Mouse (Mus musculus) neural tube, embryonic 11.5 days (tissue): Measurements from ENCODE around the gene Smc6. TPM values are rescaled to one million over a fixed set of nuclear protein-coding genes. Genes with fewer than 3 reads are reported as not detected.

ENCODE experiments used
- ATAC-seq: fragments of 200-750 bp; cut with Nextera tagmentation; 2 replicates; pipeline ENCODE4 v1.8.0; 2017; ENCODE audit warnings: moderate number of reproducible peaks, mild to moderate bottlenecking, moderate TSS enrichment, moderate library complexity; ENCODE audit not compliant: insufficient read depth, low FRiP score, low TSS enrichment
- DNase-seq: peaks from one replicate; pipeline ENCODE4 v3.0.0-alpha.2; 2015; ENCODE audit warnings: low spot score
- H3K27ac ChIP-seq: fragments of 300-500 bp; sonication (generic); 2 replicates; pipeline ENCODE4 v1.5.1; 2014; ENCODE audit warnings: low read depth, mild to moderate bottlenecking, low read length
- H3K27me3 ChIP-seq: fragments of 300-500 bp; sonication (generic); 2 replicates; pipeline ENCODE4 v1.6.1; 2014; ENCODE audit warnings: mild to moderate bottlenecking, low read length, mixed read lengths; ENCODE audit not compliant: control insufficient read depth, insufficient read depth
- H3K36me3 ChIP-seq: fragments of 300-500 bp; sonication (generic); 2 replicates; pipeline ENCODE4 v1.6.1; 2014; ENCODE audit warnings: mild to moderate bottlenecking, low read length, moderate library complexity, mixed read lengths; ENCODE audit not compliant: control insufficient read depth, insufficient read depth
- H3K4me1 ChIP-seq: fragments of 300-500 bp; sonication (generic); 2 replicates; pipeline ENCODE4 v1.6.1; 2014; ENCODE audit warnings: low read length, mixed read lengths; ENCODE audit not compliant: control insufficient read depth, insufficient read depth
- H3K4me2 ChIP-seq: fragments of 300-500 bp; sonication (generic); 2 replicates; pipeline ENCODE4 v1.6.1; 2014; ENCODE audit warnings: low read depth, mild to moderate bottlenecking, moderate library complexity
- H3K4me3 ChIP-seq: fragments of 300-500 bp; sonication (generic); 2 replicates; pipeline ENCODE4 v1.5.1; 2014; ENCODE audit warnings: low read depth, low read length
- H3K9ac ChIP-seq: fragments of 300-500 bp; sonication (generic); 2 replicates; pipeline ENCODE4 v1.6.1; 2014; ENCODE audit warnings: mild to moderate bottlenecking, low read length
- H3K9me3 ChIP-seq: fragments of 300-500 bp; sonication (generic); 2 replicates; pipeline ENCODE4 v1.6.1; 2016; ENCODE audit warnings: low read length; ENCODE audit not compliant: control insufficient read depth
- WGBS: fragments of 180-500 bp; shearing (Covaris S2); extraction: QIAGEN DNeasy Blood & Tissue Kit; methylation state at CpG from one replicate; pipeline ENCODE4 v1.1.7; 2014; 5-methylcytosine and 5-hydroxymethylcytosine counted together
- polyA plus RNA-seq: library from polyadenylated mRNA; unstranded; fragments of >200 nt; fragmentation: Nextera tagmentation; extraction: Ambion mirVana; gene quantifications from 2 replicates; pipeline ENCODE4 v1.2.1, GENCODE M21; 2014

Gene Smc6
- polyA plus RNA-seq, 1 experiment from 2014 or later: 104 TPM

DNA sequence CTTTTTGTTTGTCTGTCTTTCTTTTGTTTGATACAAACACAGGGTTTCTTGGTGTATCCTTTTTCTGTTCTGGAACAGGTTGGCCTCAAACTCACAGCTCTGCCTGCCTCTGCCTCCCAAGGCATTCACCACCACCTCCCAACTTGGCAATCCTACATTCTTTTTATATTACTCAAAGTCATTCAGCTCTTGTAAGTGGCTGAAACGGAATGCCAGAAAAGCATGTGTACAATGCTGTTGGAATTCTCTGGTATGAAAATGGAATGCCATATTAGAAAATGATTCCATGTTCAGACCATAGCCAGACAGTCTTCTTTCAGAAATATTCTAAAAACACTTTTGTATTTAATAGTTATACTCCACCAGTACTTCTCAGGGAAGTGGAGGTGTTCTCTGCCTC lies 7.5 kb downstream of the Smc6 start:
- 93% methylated on average over 1 of the region's 1 CpGs for WGBS
- Histone ChIP-seq H3K36me3 (peaks cover 2% of the 10 kb centered on the region; the same call in 1 of the 2 replicates), H3K9me3 (no peaks in the 10 kb centered on the region), H3K4me3 (no peak overlapping the region), H3K9ac (no peak overlapping the region), H3K27me3 (no peaks in the 10 kb centered on the region), H3K27ac (no peak overlapping the region), H3K4me1 (peaks cover 2% of the 10 kb centered on the region; the same call in 1 of the 2 replicates), H3K4me2 (no peak overlapping the region)
- no peak for ATAC-seq
- DNase-seq: no peak

GRCm38 (mm10) chr12:11276632-11277031 lies 10.9 kb downstream of the Smc6 start:
- Histone ChIP-seq H3K36me3 (peaks cover 5% of the 10 kb centered on the region; the same call in 1 of the 2 replicates), H3K4me3 (no peak overlapping the region), H3K27me3 (no peaks in the 10 kb centered on the region), H3K27ac (no peak overlapping the region), H3K9me3 (no peaks in the 10 kb centered on the region), H3K4me2 (no peak overlapping the region), H3K9ac (no peak overlapping the region), H3K4me1 (no peaks in the 10 kb centered on the region)
- ATAC-seq (no peak), DNase-seq (no peak)
- WGBS: 91% methylated on average over 2 of the region's 2 CpGs

- no peak overlapping the region for H3K4me3 ChIP-seq
- no peak overlapping the region for H3K4me2 ChIP-seq
- DNase-seq (no peak), ATAC-seq (no peak)
- no peaks in the 10 kb centered on the region for H3K4me1 ChIP-seq
- H3K27ac ChIP-seq: no peak overlapping the region
- WGBS: 95% methylated on average over 6 of the region's 6 CpGs
- no peaks in the 10 kb centered on the region for H3K9me3 ChIP-seq
- H3K36me3 ChIP-seq: peaks cover 7% of the 10 kb centered on the region; the same call in 1 of the 2 replicates
- no peak overlapping the region for H3K9ac ChIP-seq
- H3K27me3 ChIP-seq: no peaks in the 10 kb centered on the region
Observed at GRCm38 (mm10) chr12:11277207-11277606, 11.5 kb downstream of the Smc6 start.

GRCm38 (mm10) chr12:11279886-11280285 lies 14.2 kb downstream of the Smc6 start:
- H3K36me3 ChIP-seq: 0 out of 2 replicates have a peak, but pooled peaks cover 5% of the 10 kb centered on the region
- H3K9ac ChIP-seq: no peak overlapping the region
- no peak for ATAC-seq
- H3K27me3 ChIP-seq: no peaks in the 10 kb centered on the region
- no peaks in the 10 kb centered on the region for H3K9me3 ChIP-seq
- H3K27ac ChIP-seq: no peak overlapping the region
- DNase-seq: no peak
- no peak overlapping the region for H3K4me2 ChIP-seq
- H3K4me1 ChIP-seq: no peaks in the 10 kb centered on the region
- H3K4me3 ChIP-seq: no peak overlapping the region
- WGBS: 91% methylated on average over 3 of the region's 3 CpGs

DNA sequence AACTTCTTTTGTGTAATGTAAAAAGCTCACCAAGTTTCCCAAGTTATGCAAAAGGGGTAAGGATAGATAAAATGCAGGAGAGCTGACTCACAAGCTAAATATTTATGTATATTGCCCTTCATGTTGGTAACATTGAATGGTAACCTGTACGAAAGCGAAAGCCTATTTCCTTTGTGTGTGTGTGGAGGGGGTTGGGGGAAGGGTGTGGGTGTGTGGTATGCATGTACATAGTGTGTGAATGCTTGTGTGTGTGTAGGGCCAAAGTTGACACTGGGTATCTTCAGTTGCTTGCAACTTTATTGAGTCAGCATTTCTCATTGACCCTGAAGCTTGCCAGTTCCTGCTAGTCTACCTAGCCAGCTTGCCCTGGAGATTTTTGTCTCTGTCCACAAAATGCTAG lies 15.9 kb downstream of the Smc6 start:
- no peak for ATAC-seq
- peaks cover 9% of the 10 kb centered on the region for H3K36me3 ChIP-seq
- no peaks in the 10 kb centered on the region for H3K4me1 ChIP-seq
- no peak overlapping the region for H3K4me2 ChIP-seq
- WGBS: 90% methylated on average over 2 of the region's 2 CpGs
- H3K27ac ChIP-seq: no peak overlapping the region
- DNase-seq: no peak
- no peaks in the 10 kb centered on the region for H3K27me3 ChIP-seq
- H3K9ac ChIP-seq: no peak overlapping the region
- no peaks in the 10 kb centered on the region for H3K9me3 ChIP-seq
- H3K4me3 ChIP-seq: no peak overlapping the region

- no peak overlapping the region for H3K27ac ChIP-seq
- no peaks in the 10 kb centered on the region for H3K27me3 ChIP-seq
- peaks cover 5% of the 10 kb centered on the region for H3K36me3 ChIP-seq
- no peaks in the 10 kb centered on the region for H3K4me1 ChIP-seq
- H3K4me3 ChIP-seq: no peak overlapping the region
- ATAC-seq: no peak
- WGBS: 95% methylated on average over 2 of the region's 2 CpGs
- DNase-seq: no peak
- H3K9me3 ChIP-seq: no peaks in the 10 kb centered on the region
- H3K9ac ChIP-seq: no peak overlapping the region
- no peak overlapping the region for H3K4me2 ChIP-seq
Observed at GRCm38 (mm10) chr12:11286382-11286781, 20.7 kb downstream of the Smc6 start.

DNA sequence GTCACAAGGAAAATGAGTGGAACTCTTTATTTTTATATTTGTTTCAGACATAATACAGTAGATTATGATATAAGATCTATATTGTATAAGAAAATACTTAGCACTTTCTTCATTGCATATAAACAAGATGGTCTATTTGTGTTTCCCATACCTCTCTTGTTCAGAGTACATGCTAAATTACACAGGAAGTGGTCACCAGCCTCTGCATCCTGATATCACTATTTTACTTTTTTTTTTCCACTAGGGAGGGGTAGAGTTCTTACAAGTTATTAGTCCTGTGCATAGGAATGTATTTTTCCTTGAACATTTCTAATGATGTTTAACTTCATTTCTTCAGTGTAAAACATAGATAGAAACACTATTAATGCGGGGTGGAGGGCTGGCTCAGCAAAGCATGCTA lies 35.2 kb downstream of the Smc6 start:
- no peaks in the 10 kb centered on the region for H3K9me3 ChIP-seq
- no peak overlapping the region for H3K4me3 ChIP-seq
- DNase-seq (no peak), ATAC-seq (no peak)
- H3K4me1 ChIP-seq: no peaks in the 10 kb centered on the region
- H3K9ac ChIP-seq: no peak overlapping the region
- no peak overlapping the region for H3K27ac ChIP-seq
- no peaks in the 10 kb centered on the region for H3K27me3 ChIP-seq
- H3K36me3 ChIP-seq: peaks cover 4% of the 10 kb centered on the region; the same call in 1 of the 2 replicates
- H3K4me2 ChIP-seq: no peak overlapping the region
- WGBS: 90% methylated on average over 1 of the region's 1 CpGs

DNA sequence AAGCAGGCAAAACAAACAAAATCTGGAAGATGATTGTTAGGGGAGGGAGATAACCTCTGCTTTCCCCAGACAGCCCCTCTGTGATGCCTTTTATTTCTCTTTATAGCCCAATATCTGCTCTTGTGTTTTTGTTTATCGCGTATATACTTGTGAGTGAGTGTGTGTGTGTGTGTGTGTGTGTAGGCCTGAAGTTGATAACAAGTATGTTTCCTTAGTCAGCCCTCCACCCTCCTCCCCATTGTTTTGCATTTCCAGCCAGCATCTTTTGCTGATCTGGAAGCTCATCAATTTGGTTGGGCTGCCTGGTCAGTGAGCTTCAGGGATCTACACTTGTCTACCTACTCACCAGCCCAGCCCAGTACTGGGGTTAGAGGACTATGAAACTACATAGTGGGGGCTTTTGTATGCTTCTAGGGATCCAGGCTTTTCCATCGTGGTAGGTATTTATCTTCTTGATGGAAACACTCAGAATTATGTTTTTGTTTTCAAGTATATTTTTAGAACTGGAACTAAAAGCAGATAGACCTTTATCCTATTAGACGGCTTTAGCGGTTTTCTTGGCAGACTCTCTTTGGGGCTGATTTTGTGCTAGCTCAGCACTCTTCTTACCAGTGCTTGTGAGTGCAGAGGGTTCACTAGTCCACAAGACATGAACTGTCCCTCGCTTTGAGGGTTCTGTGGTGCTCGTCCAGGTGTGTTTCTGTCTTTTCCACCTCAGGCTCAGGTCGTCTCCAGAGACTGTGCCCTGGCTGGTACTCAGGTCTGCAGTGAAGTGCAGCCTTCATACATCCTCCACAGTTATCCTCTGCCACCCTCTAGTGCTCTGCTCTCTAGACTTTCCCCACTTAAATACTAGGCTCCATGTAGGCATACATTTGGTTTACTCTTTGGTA lies 41.3 kb downstream of the Smc6 start:
- Histone ChIP-seq H3K27ac (no peak overlapping the region), H3K4me2 (no peak overlapping the region), H3K4me1 (no peaks in the 10 kb centered on the region), H3K9me3 (no peaks in the 10 kb centered on the region), H3K36me3 (peaks cover 5% of the 10 kb centered on the region; the same call in 1 of the 2 replicates), H3K27me3 (no peaks in the 10 kb centered on the region), H3K9ac (no peak overlapping the region), H3K4me3 (no peak overlapping the region)
- DNase-seq (no peak), ATAC-seq (no peak)
- WGBS: 93% methylated on average over 8 of the region's 8 CpGs

DNA sequence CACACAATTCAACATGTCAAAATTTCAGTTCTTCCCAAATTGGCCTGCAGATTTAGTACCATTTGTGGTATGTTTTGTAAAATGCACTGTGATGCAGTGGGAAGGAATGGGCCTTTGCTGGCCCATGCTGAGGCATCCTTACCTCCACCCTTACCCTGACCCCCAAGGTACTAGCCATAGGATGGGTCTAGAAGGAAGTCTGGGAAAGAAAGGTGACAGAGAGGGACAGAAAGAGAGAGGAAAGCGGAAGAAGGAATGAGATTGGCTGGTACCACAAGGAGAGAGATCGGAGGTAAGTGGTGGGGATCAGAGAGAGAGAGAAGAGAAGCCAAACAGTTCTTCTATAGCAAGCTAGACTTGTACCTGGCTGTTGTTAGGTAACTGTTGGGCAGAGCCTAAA lies 45.4 kb downstream of the Smc6 start:
- Histone ChIP-seq H3K9me3 (no peaks in the 10 kb centered on the region), H3K4me3 (no peak overlapping the region), H3K27ac (no peak overlapping the region), H3K4me1 (no peaks in the 10 kb centered on the region), H3K4me2 (no peak overlapping the region), H3K36me3 (peaks cover 3% of the 10 kb centered on the region; the same call in 1 of the 2 replicates), H3K27me3 (no peaks in the 10 kb centered on the region), H3K9ac (no peak overlapping the region)
- ATAC-seq: no peak
- 100% methylated on average over 2 of the region's 2 CpGs for WGBS
- DNase-seq: no peak
